17 mouse cellular contexts compared by ENCODE assay signal in genomic region chr19:55873221-55873620, GRCm38 (mm10).
"Had no signal": no experiment of that assay in that cellular context is flagged by ENCODE, and none has a peak within 500 bp of the region (broad histone marks: within the 10 kb centered on the region; RNA-seq: fewer than 3 reads in every experiment).

No protein-coding gene starts in this region.

- H3K4me3 ChIP-seq: megakaryocyte, embryonic 14.5 days; midbrain, embryonic 10.5 days; midbrain, embryonic 13.5 days had no signal

- H3K27ac ChIP-seq: liver, embryonic 14.5 days; macrophage; midbrain, embryonic 10.5 days; midbrain, embryonic 13.5 days had no signal

- DNase-seq: kidney, adult 18-20 months; kidney, adult 9 months; kidney, postnatal 14 days; kidney, postnatal 4 days; left cerebral cortex, postnatal 4 days; liver, postnatal 0 days; lung, embryonic 14.5 days; thymus, adult 2 months; thymus, postnatal 14 days; thymus, postnatal 4 days had no signal

- H3K36me3 ChIP-seq: midbrain, embryonic 13.5 days had no signal

- H3K4me1 ChIP-seq: megakaryocyte, embryonic 14.5 days had no signal

- H3K9ac ChIP-seq: liver, embryonic 14.5 days; liver, postnatal 0 days; lung, embryonic 14.5 days; midbrain, embryonic 13.5 days had no signal

- H3K9me3 ChIP-seq: megakaryocyte, embryonic 14.5 days; midbrain, embryonic 10.5 days; midbrain, embryonic 13.5 days had no signal

- H3K27me3 ChIP-seq: midbrain, embryonic 13.5 days had no signal

- H3K4me2 ChIP-seq: liver, embryonic 11.5 days; lung, embryonic 14.5 days; midbrain, embryonic 13.5 days had no signal

- ATAC-seq: liver, postnatal 0 days; lung, postnatal 0 days; midbrain, embryonic 13.5 days had no signal
